Mouse (Mus musculus) hindbrain, embryonic 16.5 days (tissue): ENCODE measurements around the gene Hoxd11. TPM values are rescaled to one million over a fixed set of nuclear protein-coding genes. Genes with fewer than 3 reads are reported as not detected.

Experiments
- ATAC-seq: fragments of 200-750 bp; cut with Nextera tagmentation; 2 replicates; pipeline ENCODE4 v1.8.0; 2017; ENCODE audit warnings: moderate TSS enrichment, moderate library complexity
- H3K27ac ChIP-seq: fragments of 300-500 bp; sonication (generic); 2 replicates; pipeline ENCODE4 v1.5.1; 2014; ENCODE audit warnings: low read depth, mild to moderate bottlenecking, control low read depth, low read length, moderate library complexity
- H3K27me3 ChIP-seq: fragments of 300-500 bp; sonication (generic); replicated peaks from 2 replicates; pipeline ENCODE4 v1.6.1; 2014; ENCODE audit warnings: low read length; ENCODE audit not compliant: control insufficient read depth, insufficient read depth
- H3K36me3 ChIP-seq: fragments of 300-500 bp; sonication (generic); 2 replicates; pipeline ENCODE4 v1.6.1; 2014; ENCODE audit warnings: mild to moderate bottlenecking, low read length, moderate library complexity, mixed read lengths; ENCODE audit not compliant: control insufficient read depth, insufficient read depth
- H3K4me1 ChIP-seq: fragments of 300-500 bp; sonication (generic); 2 replicates; pipeline ENCODE4 v1.6.1; 2014; ENCODE audit warnings: low read depth, low read length; ENCODE audit not compliant: control insufficient read depth, insufficient read depth
- H3K4me2 ChIP-seq: fragments of 300-500 bp; sonication (generic); 2 replicates; pipeline ENCODE4 v1.6.1; 2014; ENCODE audit warnings: mild to moderate bottlenecking, low read length, control low read depth, moderate library complexity
- H3K4me3 ChIP-seq: fragments of 300-500 bp; sonication (generic); 2 replicates; pipeline ENCODE4 v1.5.1; 2014; ENCODE audit warnings: mild to moderate bottlenecking, low read length, control low read depth, moderate library complexity
- H3K9ac ChIP-seq: fragments of 300-500 bp; sonication (generic); 2 replicates; pipeline ENCODE4 v1.6.1; 2014; ENCODE audit warnings: low read depth, mild to moderate bottlenecking, control low read depth, low read length, moderate library complexity
- H3K9me3 ChIP-seq: fragments of 300-500 bp; sonication (generic); 2 replicates; pipeline ENCODE4 v1.6.1; 2014; ENCODE audit warnings: mild to moderate bottlenecking, low read length, moderate library complexity; ENCODE audit not compliant: control insufficient read depth
- WGBS: fragments of 180-500 bp; shearing (Covaris S2); extraction: QIAGEN DNeasy Blood & Tissue Kit; methylation state at CpG from one replicate; pipeline ENCODE4 v1.1.7; 2014; 5-methylcytosine and 5-hydroxymethylcytosine counted together
- polyA plus RNA-seq: library from polyadenylated mRNA; unstranded; fragments of >200 nt; fragmentation: Nextera tagmentation; extraction: Ambion mirVana; gene quantifications from 2 replicates; pipeline ENCODE4 v1.2.1, GENCODE M21; 2015

Hoxd11 gene
- polyA plus RNA-seq, 1 experiment from 2014 or later: not detected

- ATAC-seq: no peak
- Histone ChIP-seq H3K27me3 (peaks cover 89% of the 10 kb centered on the region), H3K4me3 (no peak overlapping the region), H3K9ac (no peak overlapping the region), H3K27ac (no peak overlapping the region), H3K36me3 (no peaks in the 10 kb centered on the region), H3K9me3 (no peaks in the 10 kb centered on the region), H3K4me1 (peaks cover 6% of the 10 kb centered on the region), H3K4me2 (no peak overlapping the region)
- 13% methylated on average over 2 of the region's 2 CpGs for WGBS
Measured at GRCm38 (mm10) chr2:74677106-74677505, 2.3 kb upstream of the Hoxd11 start.

- H3K4me2 ChIP-seq: no peak overlapping the region
- H3K4me1 ChIP-seq: peaks cover 12% of the 10 kb centered on the region; the same call in 1 of the 2 replicates
Measured at GRCm38 (mm10) chr2:74679596-74679971, 227 bp downstream of the Hoxd11 start.

DNA sequence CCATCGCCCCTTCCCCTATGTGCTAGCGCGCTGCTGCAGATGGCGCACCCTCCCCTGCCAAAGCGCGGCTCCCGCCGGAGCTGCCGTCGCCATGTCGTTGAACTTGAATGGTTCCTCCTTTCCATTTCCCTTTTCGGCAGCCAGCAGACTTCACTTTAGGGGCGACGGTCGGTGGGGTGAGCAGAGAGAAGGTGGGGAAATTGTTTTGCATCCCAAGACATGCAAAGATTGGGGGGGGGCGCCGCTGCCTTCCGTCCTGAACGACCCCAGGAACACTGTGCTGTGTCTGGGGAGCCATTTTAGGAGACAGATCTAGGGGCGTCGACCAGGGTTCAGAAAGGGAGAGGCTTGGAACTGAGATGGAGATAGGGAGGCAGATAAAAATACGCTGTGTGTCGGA is 623 bp downstream of the Hoxd11 start:
- H3K4me3 ChIP-seq: no peak overlapping the region
- no peak overlapping the region for H3K9ac ChIP-seq
- H3K36me3 ChIP-seq: no peaks in the 10 kb centered on the region
- WGBS: 1% methylated on average over 23 of the region's 23 CpGs
- H3K4me2 ChIP-seq: no peak overlapping the region
- no peaks in the 10 kb centered on the region; the same call in 1 of the 2 replicates for H3K9me3 ChIP-seq
- peaks cover 12% of the 10 kb centered on the region; the same call in 1 of the 2 replicates for H3K4me1 ChIP-seq
- ATAC-seq: no peak
- peaks cover 81% of the 10 kb centered on the region for H3K27me3 ChIP-seq
- H3K27ac ChIP-seq: no peak overlapping the region

More at GRCm38 (mm10) chr2:74679596-74679971, 227 bp downstream of the Hoxd11 start:
- whole genome bisulfite sequencing: 2% methylated on average over 26 of the region's 26 CpGs
- Histone ChIP-seq H3K36me3 (no peaks in the 10 kb centered on the region), H3K9me3 (no peaks in the 10 kb centered on the region; the same call in 1 of the 2 replicates), H3K4me3 (no peak overlapping the region), H3K27ac (no peak overlapping the region), H3K9ac (no peak overlapping the region), H3K27me3 (peaks cover 81% of the 10 kb centered on the region)
- no peak for ATAC-seq

GRCm38 (mm10) chr2:74680561-74681398 is 1.4 kb downstream of the Hoxd11 start:
- no peak overlapping the region for H3K9ac ChIP-seq
- H3K4me2 ChIP-seq: no peak overlapping the region
- H3K4me3 ChIP-seq: no peak overlapping the region
- ATAC-seq: no peak
- WGBS: 2% methylated on average over 21 of the region's 21 CpGs
- no peaks in the 10 kb centered on the region; the same call in 1 of the 2 replicates for H3K9me3 ChIP-seq
- no peak overlapping the region for H3K27ac ChIP-seq
- H3K27me3 ChIP-seq: peaks cover 80% of the 10 kb centered on the region
- no peaks in the 10 kb centered on the region for H3K36me3 ChIP-seq
- peaks cover 12% of the 10 kb centered on the region; the same call in 1 of the 2 replicates for H3K4me1 ChIP-seq

DNA sequence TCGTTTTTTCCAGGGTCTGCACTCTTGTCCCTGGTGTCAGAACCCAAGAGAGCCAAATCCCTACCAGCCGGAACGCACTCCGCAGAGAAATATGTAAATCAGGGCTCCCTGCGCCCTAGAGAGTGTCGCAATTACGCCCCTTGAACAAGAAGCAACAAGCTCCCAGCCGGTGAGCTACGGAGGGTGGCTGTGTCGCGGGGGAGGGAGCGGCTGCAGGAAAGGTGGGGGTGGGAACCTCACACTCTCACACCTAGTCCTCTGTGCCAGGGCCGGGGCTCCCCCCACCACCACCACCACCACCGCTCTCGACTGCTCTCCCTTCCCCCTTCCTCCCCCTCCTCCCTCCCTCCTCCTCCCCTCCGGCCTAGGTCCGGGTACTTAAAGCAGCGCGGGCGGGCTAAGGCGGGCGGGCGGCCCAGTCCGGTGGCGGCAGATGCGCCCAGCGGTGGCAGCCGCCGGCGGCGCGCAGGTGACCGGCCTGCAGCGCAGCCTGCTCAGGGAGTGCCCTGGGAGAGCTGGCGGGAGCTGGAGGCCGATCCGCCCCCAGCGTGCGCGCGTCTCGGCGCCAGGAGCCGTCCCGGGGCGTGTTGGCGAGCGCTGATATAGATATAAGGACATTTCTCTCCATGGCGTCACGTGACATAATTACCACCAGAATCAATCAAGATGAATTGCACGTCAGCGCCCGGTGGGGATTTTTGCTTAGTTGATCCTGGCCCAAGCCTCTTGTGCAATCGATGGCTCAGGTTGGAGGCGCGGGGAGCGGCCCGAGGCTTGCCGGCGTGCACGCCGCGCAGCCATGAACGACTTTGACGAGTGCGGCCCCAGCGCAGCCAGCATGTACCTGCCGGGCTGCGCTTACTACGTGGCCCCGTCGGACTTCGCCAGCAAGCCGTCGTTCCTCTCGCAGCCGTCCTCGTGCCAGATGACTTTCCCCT is 2.5 kb downstream of the Hoxd11 start:
- H3K4me3 ChIP-seq: peak overlapping the region; percentile 2; the same call in 1 of the 2 replicates
- peaks cover 81% of the 10 kb centered on the region for H3K27me3 ChIP-seq
- no peak overlapping the region for H3K9ac ChIP-seq
- WGBS: under 1% methylated on average over 58 of the region's 78 CpGs
- H3K36me3 ChIP-seq: no peaks in the 10 kb centered on the region
- peaks cover 12% of the 10 kb centered on the region; the same call in 1 of the 2 replicates for H3K4me1 ChIP-seq
- H3K27ac ChIP-seq: no peak overlapping the region
- peak overlapping the region; percentile 6 for H3K4me2 ChIP-seq
- no peak for ATAC-seq
- no peaks in the 10 kb centered on the region; the same call in 1 of the 2 replicates for H3K9me3 ChIP-seq

- peaks cover 81% of the 10 kb centered on the region for H3K27me3 ChIP-seq
- no peak overlapping the region for H3K27ac ChIP-seq
- H3K36me3 ChIP-seq: no peaks in the 10 kb centered on the region
- peak overlapping the region; percentile 30; the same call in 1 of the 2 replicates for H3K4me2 ChIP-seq
- WGBS: 2% methylated on average over 43 of the region's 51 CpGs
- H3K9me3 ChIP-seq: no peaks in the 10 kb centered on the region; the same call in 1 of the 2 replicates
- H3K9ac ChIP-seq: no peak overlapping the region
- 0 out of 2 replicates have a peak overlapping the region, but pooled peaks have one; percentile 6 for H3K4me3 ChIP-seq
- H3K4me1 ChIP-seq: peaks cover 12% of the 10 kb centered on the region; the same call in 1 of the 2 replicates
- no peak for ATAC-seq
Measured at GRCm38 (mm10) chr2:74682796-74683195, 3.4 kb downstream of the Hoxd11 start.

GRCm38 (mm10) chr2:74683471-74683951 is 4.2 kb downstream of the Hoxd11 start:
- peaks cover 77% of the 10 kb centered on the region for H3K27me3 ChIP-seq
- H3K9ac ChIP-seq: no peak overlapping the region
- H3K27ac ChIP-seq: no peak overlapping the region
- H3K36me3 ChIP-seq: no peaks in the 10 kb centered on the region
- ATAC-seq: peak; percentile 14; the same call in 1 of the 2 replicates
- no peaks in the 10 kb centered on the region; the same call in 1 of the 2 replicates for H3K9me3 ChIP-seq
- WGBS: under 1% methylated on average over 18 of the region's 18 CpGs
- no peak overlapping the region for H3K4me2 ChIP-seq
- no peak overlapping the region for H3K4me3 ChIP-seq
- H3K4me1 ChIP-seq: peaks cover 12% of the 10 kb centered on the region; the same call in 1 of the 2 replicates

GRCm38 (mm10) chr2:74684106-74684505 is 4.7 kb downstream of the Hoxd11 start:
- 0% methylated on average over 12 of the region's 12 CpGs for WGBS
- Histone ChIP-seq H3K27ac (no peak overlapping the region), H3K9ac (no peak overlapping the region)

More at GRCm38 (mm10) chr2:74684106-74684505, 4.7 kb downstream of the Hoxd11 start:
- H3K4me2 ChIP-seq: no peak overlapping the region
- no peaks in the 10 kb centered on the region for H3K36me3 ChIP-seq
- H3K4me1 ChIP-seq: peaks cover 12% of the 10 kb centered on the region; the same call in 1 of the 2 replicates
- peaks cover 75% of the 10 kb centered on the region for H3K27me3 ChIP-seq
- no peaks in the 10 kb centered on the region; the same call in 1 of the 2 replicates for H3K9me3 ChIP-seq
- no peak overlapping the region for H3K4me3 ChIP-seq
- no peak for ATAC-seq
